Mouse (Mus musculus): ENCODE data around the gene 1700001C02Rik.
A peak's percentile ranks its signal among the peaks of the same experiment; 100 is the strongest.

Gene 1700001C02Rik

GRCm38 (mm10) chr5:30465861-30466260, at the start of gene 1700001C02Rik:
1700001C02Rik (plus strand) TSS chr5:30466047.
- peak in 1 of 2 experiments; percentile 36 for DNase-seq (ENCODE audit: low spot score in 2 of 2)

GRCm38 (mm10) chr5:30416665-30417064, 49.2 kb upstream of the 1700001C02Rik start:
- DNase-seq (ENCODE audit: low spot score in 2 of 2), result no peak

DNA sequence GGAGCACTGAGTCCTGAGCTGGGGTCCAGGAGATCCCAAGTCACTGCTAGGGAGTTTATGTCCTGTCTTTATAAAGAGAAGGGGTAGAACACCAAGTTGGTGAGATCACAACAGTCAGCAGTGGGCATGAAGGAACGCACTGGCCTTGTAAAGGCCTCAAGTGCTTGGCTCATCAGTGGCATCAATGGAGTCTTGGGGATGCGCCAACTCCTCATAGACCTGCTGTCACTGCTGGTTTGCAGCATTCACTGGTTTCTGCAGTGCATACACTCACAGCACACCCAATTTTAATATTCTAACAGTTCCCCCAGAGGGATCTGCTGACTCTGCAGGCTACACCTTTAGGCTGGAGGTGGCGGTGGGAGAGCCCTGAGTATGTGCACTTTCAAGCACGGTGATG, 42.7 kb upstream of the 1700001C02Rik start:
- DNase-seq (ENCODE audit: low spot score in 2 of 2), result no peak

- DNase-seq (ENCODE audit: low spot score in 2 of 2), result peak in 1 of 2 experiments; percentile 57
Measured at GRCm38 (mm10) chr5:30423572-30424244, 42.1 kb upstream of the 1700001C02Rik start.

GRCm38 (mm10) chr5:30427406-30427805, 38.4 kb upstream of the 1700001C02Rik start:
- no peak for DNase-seq (ENCODE audit: low spot score in 2 of 2)

DNA sequence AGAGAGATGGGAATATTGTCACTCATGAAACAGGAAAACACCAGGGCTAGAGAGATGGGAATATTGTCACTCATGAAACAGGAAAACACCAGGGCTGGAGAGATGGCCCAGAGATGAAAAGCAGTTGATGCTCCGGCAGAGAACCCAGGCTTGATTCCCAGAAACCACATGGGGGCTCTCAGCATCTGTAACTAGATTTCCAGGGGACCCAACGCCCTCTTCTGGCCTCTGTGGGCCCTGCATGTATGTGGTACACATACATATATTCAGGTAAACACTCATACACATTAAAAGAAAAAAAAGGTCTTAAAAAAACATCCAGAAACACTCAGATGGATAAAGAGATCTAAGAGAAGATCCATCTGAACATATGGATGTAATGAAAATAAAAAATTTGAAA, 26.9 kb upstream of the 1700001C02Rik start:
- no peak for DNase-seq (ENCODE audit: low spot score in 2 of 2)

DNA sequence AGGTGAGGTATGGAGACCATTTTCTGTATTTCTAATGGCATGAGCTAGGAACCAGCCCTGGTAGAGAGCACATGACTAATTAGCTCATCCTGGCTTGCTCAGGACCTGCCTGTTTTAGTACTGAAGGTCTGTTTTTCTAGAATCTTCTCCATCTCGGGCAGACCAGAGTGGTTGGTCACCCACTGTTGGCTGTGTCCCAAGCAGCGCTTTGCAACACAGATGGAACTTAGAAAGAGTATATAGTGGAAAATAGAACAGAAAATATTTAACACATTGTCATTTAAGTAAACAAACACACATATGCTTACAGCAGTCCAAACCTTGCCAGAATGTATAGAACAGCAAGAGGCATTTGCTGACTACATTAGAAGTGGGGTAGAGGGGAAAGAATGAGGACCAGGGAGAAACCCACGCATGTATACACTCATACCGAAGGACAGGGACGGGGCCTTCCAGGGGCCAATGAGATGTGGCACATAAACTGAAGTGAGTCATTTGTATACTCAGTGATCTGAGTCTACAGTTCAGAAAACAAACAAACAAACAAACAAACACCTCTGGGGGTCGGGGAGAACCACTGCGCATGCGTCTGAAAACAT, 25.4 kb upstream of the 1700001C02Rik start:
- DNase-seq (ENCODE audit: low spot score in 2 of 2), result no peak

- no peak for DNase-seq (ENCODE audit: low spot score in 2 of 2)
Measured at GRCm38 (mm10) chr5:30442196-30442595, 23.7 kb upstream of the 1700001C02Rik start.

GRCm38 (mm10) chr5:30444327-30444895, 21.4 kb upstream of the 1700001C02Rik start:
- DNase-seq (ENCODE audit: low spot score in 2 of 2), result no peak

- DNase-seq (ENCODE audit: low spot score in 2 of 2), result no peak
Measured at GRCm38 (mm10) chr5:30456056-30456455, 9.8 kb upstream of the 1700001C02Rik start.

DNA sequence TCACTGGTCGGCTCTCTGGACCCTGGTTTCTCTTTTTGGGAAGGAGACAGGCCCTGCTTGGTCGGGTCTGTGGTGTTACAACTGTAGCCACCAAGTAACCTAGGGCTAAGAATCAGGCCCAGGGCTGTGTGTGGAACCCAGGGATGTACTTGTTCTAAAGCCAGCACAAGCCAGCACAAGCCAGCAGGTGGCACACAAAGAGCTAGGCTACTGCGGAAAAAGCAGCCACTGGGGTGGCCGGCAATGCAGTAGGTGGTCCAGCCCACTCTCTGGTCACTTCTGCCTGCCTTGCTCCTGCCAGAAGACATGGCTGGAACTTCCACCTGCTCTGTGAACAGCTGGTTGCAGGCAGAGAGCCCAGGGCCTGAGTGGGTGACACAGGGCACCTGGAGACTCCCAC, 5.7 kb upstream of the 1700001C02Rik start:
- DNase-seq (ENCODE audit: low spot score in 2 of 2), result no peak

DNA sequence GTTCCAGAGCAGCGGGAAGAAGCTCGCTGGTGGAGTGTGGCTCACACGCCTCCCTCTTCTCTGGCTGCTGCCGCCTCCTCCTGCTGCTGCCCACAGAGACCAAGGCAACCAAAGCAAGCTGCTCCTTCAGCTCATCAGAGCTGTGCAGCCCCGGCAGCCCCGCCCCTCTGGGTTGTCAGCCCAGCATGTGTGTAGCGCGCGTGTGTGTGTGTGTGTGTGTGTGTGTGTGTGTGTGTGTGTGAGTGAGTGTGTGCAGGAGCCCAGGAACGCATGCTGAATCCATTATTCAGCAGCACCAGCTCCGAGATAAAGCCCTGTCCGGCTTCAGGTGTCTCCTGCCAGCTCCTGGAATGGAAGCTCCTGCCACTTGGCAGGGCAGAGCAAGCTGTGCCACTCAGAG, 4.0 kb upstream of the 1700001C02Rik start, which contains the start of gene Otof:
Otof (minus strand) TSS at position 112 of the 400 bp plus-strand sequence.
- peak; percentile 58 to 77 for DNase-seq (ENCODE audit: low spot score in 2 of 2)

GRCm38 (mm10) chr5:30466315-30466714, 468 bp downstream of the 1700001C02Rik start:
- no peak for DNase-seq (ENCODE audit: low spot score in 2 of 2)

DNA sequence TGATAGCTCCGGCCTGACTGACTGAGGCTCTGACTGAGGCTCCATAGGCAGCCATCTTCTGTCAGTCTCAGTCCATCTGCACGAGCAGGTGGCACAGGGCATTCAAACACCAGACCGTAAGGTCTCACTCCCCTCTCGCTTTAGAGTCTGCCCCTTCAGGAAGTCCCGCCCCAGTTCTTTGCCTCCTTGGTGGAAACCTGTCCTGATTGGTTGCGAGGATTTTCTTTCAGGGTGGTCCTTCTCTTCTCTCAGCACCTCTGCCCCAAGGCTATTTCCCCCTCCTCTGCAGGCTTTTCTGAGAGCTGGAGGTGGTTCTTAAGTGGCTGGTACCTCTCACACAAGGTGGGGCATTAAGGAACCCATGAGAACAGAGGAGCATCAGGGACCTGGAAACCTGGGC, 4.6 kb downstream of the 1700001C02Rik start:
- no peak for DNase-seq (ENCODE audit: low spot score in 2 of 2)

DNA sequence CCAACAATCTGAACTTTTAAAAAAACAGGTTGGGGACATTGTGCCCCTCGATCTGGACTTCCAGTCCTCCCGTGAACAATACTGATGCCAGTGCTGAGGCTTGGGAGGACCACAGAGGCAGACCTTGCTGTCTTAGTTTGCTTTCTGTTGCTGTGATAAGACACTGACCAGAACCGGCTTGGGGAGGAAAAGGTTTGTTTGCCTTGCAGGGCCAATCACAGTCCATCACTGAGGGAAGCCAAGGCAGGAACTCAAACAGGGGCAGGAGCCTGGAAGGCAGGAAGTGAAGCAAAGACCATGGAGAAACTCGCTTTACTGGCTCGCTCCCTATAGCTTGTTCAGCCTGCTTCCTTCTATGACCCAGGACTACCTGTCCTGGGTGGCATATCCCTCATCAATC, 6.3 kb downstream of the 1700001C02Rik start:
- DNase-seq (ENCODE audit: low spot score in 2 of 2), result no peak

DNA sequence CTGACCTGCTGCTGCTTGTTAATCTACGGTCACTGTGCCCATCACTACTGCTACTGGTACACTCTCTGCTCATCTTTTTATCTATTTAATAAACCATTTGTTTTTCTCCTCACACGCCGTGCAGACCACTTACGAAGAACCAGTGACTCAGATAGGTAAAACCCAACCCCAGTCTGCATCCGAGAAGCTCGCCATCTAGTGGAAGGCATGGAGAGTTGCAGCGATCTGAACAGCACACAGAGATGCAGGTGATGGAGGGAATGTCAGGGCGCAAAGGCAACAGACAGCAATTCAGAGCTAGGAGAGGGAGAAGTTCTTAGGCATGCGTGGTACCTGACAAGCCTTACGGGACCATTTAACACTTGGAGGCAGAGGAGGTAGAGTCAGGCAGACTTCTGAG, 10.7 kb downstream of the 1700001C02Rik start:
- no peak for DNase-seq (ENCODE audit: low spot score in 2 of 2)

DNA sequence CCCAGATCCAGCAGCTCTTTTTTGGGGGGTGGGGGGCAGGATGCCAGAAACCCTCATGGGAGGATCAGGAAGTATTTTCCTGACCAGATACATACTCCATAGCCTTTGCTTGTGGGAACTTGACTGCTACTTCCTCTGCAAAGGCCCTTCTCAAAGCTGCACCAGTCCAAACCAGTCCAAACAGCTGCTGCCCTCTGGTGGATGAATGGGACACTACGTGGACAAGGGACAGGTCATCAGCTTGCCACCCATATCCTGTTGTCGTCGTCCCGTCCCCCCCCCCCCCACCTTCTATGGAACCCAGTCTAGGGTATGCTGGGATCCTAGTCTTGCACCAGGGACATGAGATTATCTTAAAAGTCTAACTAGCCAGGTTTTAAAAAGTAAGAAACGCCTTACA, 16.5 kb downstream of the 1700001C02Rik start:
- DNase-seq (ENCODE audit: low spot score in 2 of 2), result peak in 1 of 2 experiments; percentile 61

DNA sequence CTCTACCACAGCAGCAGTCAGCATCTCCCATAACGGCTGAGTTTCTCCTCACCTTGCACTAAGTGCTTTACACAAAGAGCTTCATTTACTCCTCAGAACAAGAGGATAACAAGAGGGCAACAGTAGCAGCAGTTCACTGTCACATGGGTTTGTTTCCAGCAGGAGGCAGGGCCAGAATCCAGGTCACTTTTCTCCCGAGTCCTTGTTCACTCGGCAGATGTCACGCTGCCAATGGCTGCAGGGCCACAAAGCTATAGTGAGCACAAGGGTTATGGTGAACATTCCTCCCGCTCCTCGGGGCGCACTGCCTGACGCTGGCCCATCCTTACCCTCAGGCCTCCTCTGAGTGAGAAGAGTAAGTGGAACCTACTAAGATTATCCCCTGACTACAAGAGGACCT, 17.7 kb downstream of the 1700001C02Rik start:
- DNase-seq (ENCODE audit: low spot score in 2 of 2), result no peak

DNA sequence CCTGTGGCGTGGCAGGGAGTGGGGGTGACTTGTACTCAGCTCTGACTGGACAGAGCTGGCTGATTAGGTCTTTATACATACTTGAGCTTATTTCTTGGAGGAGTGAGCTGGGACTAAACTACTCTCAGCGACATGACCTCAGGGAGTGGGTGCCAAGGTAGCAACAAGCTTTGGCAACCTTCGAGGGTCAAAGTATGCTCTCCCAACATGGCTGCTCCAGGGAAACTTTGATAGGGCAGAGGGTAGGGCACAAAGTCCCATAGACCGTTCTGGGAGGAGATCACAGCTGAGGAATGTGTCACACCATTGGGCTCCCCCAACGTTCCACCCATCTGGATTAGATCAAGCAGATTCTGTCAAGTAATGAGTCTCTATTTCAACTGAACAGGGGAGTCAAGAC, 18.7 kb downstream of the 1700001C02Rik start:
- DNase-seq (ENCODE audit: low spot score in 2 of 2), result no peak

GRCm38 (mm10) chr5:30485136-30485535, 19.3 kb downstream of the 1700001C02Rik start:
- no peak for DNase-seq (ENCODE audit: low spot score in 2 of 2)

DNA sequence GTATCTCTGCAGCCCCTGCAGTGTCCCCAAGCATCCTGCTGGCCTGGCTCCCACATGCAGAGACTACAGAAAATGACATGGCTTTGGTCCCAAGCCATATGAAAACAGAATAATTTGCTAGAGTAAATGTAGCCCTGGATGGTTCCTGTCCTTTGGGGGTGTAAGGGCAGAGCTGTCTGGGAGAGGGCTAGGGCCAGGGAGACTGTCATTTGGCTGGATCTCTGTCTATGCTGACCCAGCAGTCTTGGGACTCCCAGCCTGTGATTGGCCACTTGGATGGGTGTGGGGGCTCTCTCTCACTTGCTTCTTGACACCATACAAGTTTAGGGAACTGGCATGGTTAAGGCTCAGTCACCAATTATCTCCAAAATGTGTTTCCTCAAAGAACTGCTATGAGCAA, 24.4 kb downstream of the 1700001C02Rik start:
- no peak for DNase-seq (ENCODE audit: low spot score in 2 of 2)

GRCm38 (mm10) chr5:30490845-30491244, 25.0 kb downstream of the 1700001C02Rik start:
- no peak for DNase-seq (ENCODE audit: low spot score in 2 of 2)

- no peak for DNase-seq (ENCODE audit: low spot score in 2 of 2)
Measured at GRCm38 (mm10) chr5:30493723-30494122, 27.9 kb downstream of the 1700001C02Rik start.
